Mouse (Mus musculus) MEL (cell line): Measurements from ENCODE around the gene Slc15a5. TPM values are rescaled to one million over a fixed set of nuclear protein-coding genes. Genes with fewer than 3 reads are reported as not detected.

Source experiments
- DNase-seq: peaks from one replicate; pipeline ENCODE4 v3.0.0; 2011; ENCODE audit warnings: low read depth, low spot score
- H3K27ac ChIP-seq: 2 replicates; pipeline ENCODE4 v1.5.1; 2012; ENCODE audit warnings: low read depth, mild to moderate bottlenecking, control low read depth, low read length, moderate library complexity; ENCODE audit not compliant: control insufficient read depth
- H3K27me3 ChIP-seq, 2 experiments: fragments of 150-350 bp in 1 of 2; sonication (generic) in 1 of 2; 2 replicates each; pipeline ENCODE4 v1.6.1; 2012; ENCODE audit warnings: low read length in 2 of 2, mild to moderate bottlenecking in 2 of 2, improper control_type of control experiment in 1 of 2, moderate library complexity in 1 of 2; ENCODE audit not compliant: insufficient read depth in 2 of 2, control insufficient read depth in 1 of 2
- H3K36me3 ChIP-seq, 2 experiments: 2 replicates each; pipeline ENCODE4 v1.6.1; 2012 to 2014; ENCODE audit warnings: low read length in 2 of 2, improper control_type of control experiment in 1 of 2, inconsistent platforms in 1 of 2, mild to moderate bottlenecking in 1 of 2; ENCODE audit not compliant: insufficient read depth in 2 of 2, control insufficient read depth in 1 of 2
- H3K4me1 ChIP-seq, 2 experiments: fragments of 150-350 bp in 1 of 2; sonication (generic) in 1 of 2; 2 replicates each; pipeline ENCODE4 v1.6.1; 2012; ENCODE audit warnings: low read length in 2 of 2, improper control_type of control experiment in 1 of 2, mild to moderate bottlenecking in 1 of 2; ENCODE audit not compliant: insufficient read depth in 2 of 2, control insufficient read depth in 1 of 2
- H3K4me3 ChIP-seq, 2 experiments: fragments of 150-350 bp in 1 of 2; sonication (generic) in 1 of 2; 2 replicates each; pipeline ENCODE4 v1.5.1; 2012; ENCODE audit warnings: low read depth in 2 of 2, low read length in 2 of 2, mild to moderate bottlenecking in 2 of 2, moderate library complexity in 2 of 2, control low read depth in 1 of 2, improper control_type of control experiment in 1 of 2; ENCODE audit not compliant: control insufficient read depth in 1 of 2, insufficient read depth in 1 of 2
- H3K79me2 ChIP-seq: 2 replicates; pipeline ENCODE4 v1.6.1; 2012; ENCODE audit warnings: mild to moderate bottlenecking, low read length, moderate library complexity; ENCODE audit not compliant: control insufficient read depth, poor library complexity, insufficient read depth
- H3K9ac ChIP-seq: 2 replicates; pipeline ENCODE4 v1.6.1; 2012; ENCODE audit warnings: low read depth, mild to moderate bottlenecking, control low read depth, low read length, moderate library complexity; ENCODE audit not compliant: control insufficient read depth, poor library complexity, severe bottlenecking
- H3K9me3 ChIP-seq: fragments of 150-350 bp; sonication (generic); replicated peaks from 2 replicates; pipeline ENCODE4 v1.6.1; 2012; ENCODE audit warnings: mild to moderate bottlenecking, low read length, improper control_type of control experiment, moderate library complexity; ENCODE audit not compliant: insufficient read depth
- CHD2 ChIP-seq: IDR thresholded peaks from 2 replicates; pipeline ENCODE4 v1.6.1; 2011; ENCODE audit warnings: low read length, improper control_type of control experiment
- CTCF ChIP-seq, 3 experiments: IDR thresholded peaks in 2 of 3; conservative IDR thresholded peaks in 1 of 3; 2 replicates each; pipeline ENCODE4 v1.5.1; 2011 to 2012; ENCODE audit warnings: low read length in 3 of 3, low read depth in 2 of 3, mild to moderate bottlenecking in 2 of 3, improper control_type of control experiment in 1 of 3, inconsistent platforms in 1 of 3, mixed read lengths in 1 of 3, moderate library complexity in 1 of 3; ENCODE audit not compliant: control insufficient read depth in 1 of 3, insufficient read depth in 1 of 3, poor library complexity in 1 of 3, severe bottlenecking in 1 of 3
- E2F4 ChIP-seq: IDR thresholded peaks from 2 replicates; pipeline ENCODE4 v1.6.1; 2011; ENCODE audit warnings: low read depth, low read length, improper control_type of control experiment, borderline replicate concordance
- ELF1 ChIP-seq: IDR thresholded peaks from 2 replicates; pipeline ENCODE4 v1.6.1; 2014; ENCODE audit warnings: low read depth, mild to moderate bottlenecking, inconsistent platforms, low read length, improper control_type of control experiment, moderate library complexity
- ETS1 ChIP-seq: IDR thresholded peaks from 2 replicates; pipeline ENCODE4 v1.6.1; 2012; ENCODE audit warnings: low read depth, mild to moderate bottlenecking, inconsistent platforms, low read length, improper control_type of control experiment, moderate library complexity
- GATA1 ChIP-seq: IDR thresholded peaks from 2 replicates; pipeline ENCODE4 v1.6.1; 2011; ENCODE audit warnings: low read depth, low read length, improper control_type of control experiment
- HCFC1 ChIP-seq: IDR thresholded peaks from 2 replicates; pipeline ENCODE4 v1.6.1; 2012; ENCODE audit warnings: low read depth, mild to moderate bottlenecking, inconsistent platforms, low read length, improper control_type of control experiment, moderate library complexity
- MAFK ChIP-seq: IDR thresholded peaks from 2 replicates; pipeline ENCODE4 v1.6.1; 2011; ENCODE audit warnings: low read depth, mild to moderate bottlenecking, low read length, improper control_type of control experiment, borderline replicate concordance
- MEF2A ChIP-seq: IDR thresholded peaks from 2 replicates; pipeline ENCODE4 v1.6.1; 2014; ENCODE audit warnings: low read depth, mild to moderate bottlenecking, inconsistent platforms, low read length, improper control_type of control experiment; ENCODE audit not compliant: poor library complexity, insufficient replicate concordance, severe bottlenecking; ENCODE audit errors: extremely low read depth
- MXI1 ChIP-seq: IDR thresholded peaks from 2 replicates; pipeline ENCODE4 v1.6.1; 2011; ENCODE audit warnings: mild to moderate bottlenecking, low read depth, low read length, improper control_type of control experiment
- MYB ChIP-seq: IDR thresholded peaks from 2 replicates; pipeline ENCODE4 v1.6.1; 2011; ENCODE audit warnings: mild to moderate bottlenecking, low read depth, low read length, improper control_type of control experiment
- NELFE ChIP-seq: IDR thresholded peaks from 2 replicates; pipeline ENCODE4 v1.6.1; 2011; ENCODE audit warnings: low read depth, low read length, improper control_type of control experiment
- NRF1 ChIP-seq: IDR thresholded peaks from 2 replicates; pipeline ENCODE4 v1.6.1; 2014; ENCODE audit warnings: low read depth, mild to moderate bottlenecking, inconsistent platforms, low read length, improper control_type of control experiment, moderate library complexity; ENCODE audit not compliant: poor library complexity, insufficient read depth, severe bottlenecking
- POLR2A ChIP-seq, 2 experiments: IDR thresholded peaks; 2 replicates each; pipeline ENCODE4 v1.6.1; 2011 to 2012; ENCODE audit warnings: low read length in 2 of 2, mild to moderate bottlenecking in 2 of 2, control low read depth in 1 of 2, improper control_type of control experiment in 1 of 2, low read depth in 1 of 2, moderate library complexity in 1 of 2; ENCODE audit not compliant: control insufficient read depth in 1 of 2, insufficient read depth in 1 of 2, poor library complexity in 1 of 2
- POLR2AphosphoS5 ChIP-seq: IDR thresholded peaks from 2 replicates; pipeline ENCODE4 v1.6.1; 2012; ENCODE audit warnings: low read depth, borderline replicate concordance, mild to moderate bottlenecking, inconsistent platforms, low read length, moderate library complexity, mixed read lengths
- RCOR1 ChIP-seq: IDR thresholded peaks from 2 replicates; pipeline ENCODE4 v1.6.1; 2012; ENCODE audit warnings: low read depth, mild to moderate bottlenecking, inconsistent platforms, low read length, improper control_type of control experiment
- SIN3A ChIP-seq: IDR thresholded peaks from 2 replicates; pipeline ENCODE4 v1.6.1; 2012; ENCODE audit warnings: low read length, improper control_type of control experiment, inconsistent platforms
- TAL1 ChIP-seq: IDR thresholded peaks from 2 replicates; pipeline ENCODE4 v1.6.1; 2012; ENCODE audit warnings: mild to moderate bottlenecking, inconsistent platforms, low read length, moderate library complexity, mixed read lengths
- TBP ChIP-seq: IDR thresholded peaks from 2 replicates; pipeline ENCODE4 v1.8.0; 2011; ENCODE audit warnings: low read depth, low read length, improper control_type of control experiment
- TCF12 ChIP-seq: IDR thresholded peaks from 2 replicates; pipeline ENCODE4 v1.6.1; 2014; ENCODE audit warnings: low read depth, mild to moderate bottlenecking, inconsistent platforms, low read length, improper control_type of control experiment, moderate library complexity
- UBTF ChIP-seq: IDR thresholded peaks from 2 replicates; pipeline ENCODE4 v1.6.1; 2012; ENCODE audit warnings: low read depth, mild to moderate bottlenecking, inconsistent platforms, low read length, improper control_type of control experiment, moderate library complexity, borderline replicate concordance; ENCODE audit not compliant: insufficient read depth
- USF1 ChIP-seq: IDR thresholded peaks from 2 replicates; pipeline ENCODE4 v1.6.1; 2014; ENCODE audit warnings: low read depth, mild to moderate bottlenecking, inconsistent platforms, low read length, improper control_type of control experiment, moderate library complexity
- ZC3H11A ChIP-seq: IDR thresholded peaks from 2 replicates; pipeline ENCODE4 v1.6.1; 2012; ENCODE audit warnings: low read depth, mild to moderate bottlenecking, inconsistent platforms, low read length, improper control_type of control experiment
- ZKSCAN1 ChIP-seq: IDR thresholded peaks from 2 replicates; pipeline ENCODE4 v1.6.1; 2012; ENCODE audit warnings: low read depth, mild to moderate bottlenecking, inconsistent platforms, low read length, improper control_type of control experiment, moderate library complexity
- ZMIZ1 ChIP-seq: IDR thresholded peaks from 2 replicates; pipeline ENCODE4 v1.6.1; 2012; ENCODE audit warnings: low read depth, mild to moderate bottlenecking, inconsistent platforms, low read length, improper control_type of control experiment, moderate library complexity
- polyA plus RNA-seq, 2 experiments: library from polyadenylated mRNA; stranded (reverse) in 1 of 2; unstranded in 1 of 2; fragments of >175 nt in 1 of 2; fragments of >200 nt in 1 of 2; gene quantifications; 2 replicates each; pipeline versions ENCODE4 v1.2.1 to v1.2.4; 2012; ENCODE audit warnings: low replicate concordance in 2 of 2, low read depth in 1 of 2; ENCODE audit not compliant: insufficient read length in 2 of 2, insufficient read depth in 1 of 2, missing spikeins in 1 of 2
- total RNA-seq: library from RNA; depleted of rRNA; stranded (reverse); fragments of 300-350 nt; gene quantifications from 2 replicates; pipeline ENCODE4 v1.2.3, GENCODE M21; 2012

Gene Slc15a5
- total and polyA plus RNA-seq, 3 experiments: not detected

DNA sequence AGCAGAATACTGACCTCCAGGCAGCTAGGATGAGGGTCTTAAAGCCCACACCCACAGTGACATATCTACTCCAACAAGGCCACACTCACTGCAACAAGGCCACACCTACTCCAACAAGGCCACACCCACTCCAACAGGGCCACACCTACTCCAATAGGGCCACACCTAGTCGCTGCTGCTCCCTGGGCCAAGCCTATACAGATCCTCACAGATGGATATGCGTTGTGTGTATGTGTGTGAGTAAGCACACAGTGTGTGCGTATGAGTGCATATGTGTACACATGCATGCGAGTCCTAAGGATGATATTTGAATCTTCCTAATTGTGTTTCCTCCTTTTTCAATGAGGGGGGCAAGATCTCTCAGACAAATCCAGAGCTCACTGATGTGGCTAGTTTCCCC, 22.1 kb upstream of the Slc15a5 start:
- H3K9me3 ChIP-seq: no peaks in the 10 kb centered on the region
- no peaks in the 10 kb centered on the region for H3K27me3 ChIP-seq
- H3K9ac ChIP-seq: no peak overlapping the region
- no peaks in the 10 kb centered on the region for H3K79me2 ChIP-seq
- no peaks in the 10 kb centered on the region for H3K4me1 ChIP-seq
- H3K4me3 ChIP-seq: no peak overlapping the region
- TF ChIP-seq NRF1 (no peak), CTCF (IDR thresholded peaks at IDR 0.05 in 2 of 3, conservative IDR thresholded peaks at IDR 0.05 in 1 of 3; ENCODE audit: control insufficient read depth in 1 of 3, insufficient read depth in 1 of 3, low read depth in 2 of 3, low read length in 3 of 3, poor library complexity in 1 of 3, severe bottlenecking in 1 of 3) (no peak), POLR2A (IDR thresholded peaks at IDR 0.05; ENCODE audit: control insufficient read depth in 1 of 2, insufficient read depth in 1 of 2, low read depth in 1 of 2, low read length in 2 of 2, poor library complexity in 1 of 2) (no peak), E2F4 (no peak), TAL1 (no peak), NELFE (no peak), TCF12 (no peak), ELF1 (no peak), MYB (no peak), MXI1 (no peak), MAFK (no peak), GATA1 (no peak), ZKSCAN1 (no peak)
- DNase-seq: no peak
- H3K36me3 ChIP-seq: no peaks in the 10 kb centered on the region
- H3K27ac ChIP-seq: no peak overlapping the region

- DNase-seq: no peak
- no peak overlapping the region for H3K4me3 ChIP-seq
- no peak overlapping the region for H3K9ac ChIP-seq
- H3K4me1 ChIP-seq: no peaks in the 10 kb centered on the region
- TF ChIP-seq UBTF (no peak), ZC3H11A (no peak), ELF1 (no peak), SIN3A (no peak), USF1 (no peak), ETS1 (no peak), HCFC1 (no peak), ZMIZ1 (no peak), POLR2AphosphoS5 (no peak), MEF2A (no peak), CHD2 (no peak), TBP (no peak), NRF1 (no peak), RCOR1 (no peak), TCF12 (no peak)
- H3K27me3 ChIP-seq: no peaks in the 10 kb centered on the region
- H3K36me3 ChIP-seq: no peaks in the 10 kb centered on the region
- H3K9me3 ChIP-seq: no peaks in the 10 kb centered on the region
- H3K27ac ChIP-seq: no peak overlapping the region
- no peaks in the 10 kb centered on the region for H3K79me2 ChIP-seq
Observed at GRCm38 (mm10) chr6:138099646-138100045, 19.9 kb upstream of the Slc15a5 start.
